In genomic region chr14:104594851-104595250, GRCm38 (mm10) we compare ENCODE assay signal across 30 mouse cellular contexts.
"Had no signal": no experiment of that assay in that cellular context is flagged by ENCODE, and none has a peak within 500 bp of the region (broad histone marks: within the 10 kb centered on the region; RNA-seq: fewer than 3 reads in every experiment).

No protein-coding gene starts in this region.

- DNase-seq: left cerebral cortex, postnatal 4 days; liver; liver, embryonic 13.5 days; liver, postnatal 0 days; lung, adult 18-20 months; lung, adult 2 months; lung, embryonic 14.5 days; lung, postnatal 10 days; lung, postnatal 14 days; lung, postnatal 36 days; lung, postnatal 4 days; midbrain, embryonic 14.5 days had no signal

- H3K27me3 ChIP-seq: limb, embryonic 12.5 days; limb, embryonic 13.5 days; limb, embryonic 15.5 days; liver, embryonic 12.5 days; liver, embryonic 13.5 days; liver, embryonic 15.5 days; lung, embryonic 15.5 days; megakaryocyte, embryonic 14.5 days; midbrain, embryonic 12.5 days; midbrain, embryonic 13.5 days; midbrain, embryonic 15.5 days; neural tube, embryonic 12.5 days had no signal

- ATAC-seq: liver, embryonic 12.5 days; liver, postnatal 0 days; lung, postnatal 0 days; midbrain, embryonic 13.5 days; midbrain, embryonic 15.5 days; midbrain, embryonic 16.5 days had no signal

- H3K9ac ChIP-seq: limb, embryonic 12.5 days; limb, embryonic 13.5 days; limb, embryonic 15.5 days; liver, embryonic 12.5 days; liver, embryonic 13.5 days; liver, embryonic 14.5 days; liver, embryonic 15.5 days; liver, postnatal 0 days; lung, embryonic 14.5 days; lung, embryonic 15.5 days; midbrain, embryonic 12.5 days; midbrain, embryonic 13.5 days; midbrain, embryonic 15.5 days; neural tube, embryonic 12.5 days had no signal

- H3K9me3 ChIP-seq: limb, embryonic 10.5 days; limb, embryonic 12.5 days; limb, embryonic 13.5 days; limb, embryonic 15.5 days; liver, embryonic 12.5 days; liver, embryonic 15.5 days; lung, embryonic 15.5 days; midbrain, embryonic 10.5 days; midbrain, embryonic 12.5 days; midbrain, embryonic 13.5 days; midbrain, embryonic 15.5 days; neural tube, embryonic 12.5 days had no signal

- H3K36me3 ChIP-seq: limb, embryonic 10.5 days; limb, embryonic 12.5 days; limb, embryonic 13.5 days; limb, embryonic 15.5 days; liver, embryonic 12.5 days; liver, embryonic 13.5 days; liver, embryonic 15.5 days; lung, embryonic 15.5 days; midbrain, embryonic 10.5 days; midbrain, embryonic 12.5 days; midbrain, embryonic 13.5 days; midbrain, embryonic 15.5 days; neural tube, embryonic 12.5 days had no signal

- H3K4me3 ChIP-seq: limb, embryonic 10.5 days; limb, embryonic 12.5 days; limb, embryonic 13.5 days; limb, embryonic 15.5 days; liver, embryonic 12.5 days; liver, embryonic 13.5 days; liver, embryonic 15.5 days; lung, embryonic 15.5 days; megakaryocyte, embryonic 14.5 days; midbrain, embryonic 10.5 days; midbrain, embryonic 12.5 days; midbrain, embryonic 13.5 days; midbrain, embryonic 15.5 days; myocyte; neural tube, embryonic 12.5 days had no signal

- H3K27ac ChIP-seq: limb, embryonic 10.5 days; limb, embryonic 12.5 days; limb, embryonic 13.5 days; limb, embryonic 15.5 days; liver, embryonic 12.5 days; liver, embryonic 13.5 days; liver, embryonic 14.5 days; liver, embryonic 15.5 days; lung, embryonic 15.5 days; macrophage; midbrain, embryonic 10.5 days; midbrain, embryonic 12.5 days; midbrain, embryonic 13.5 days; midbrain, embryonic 15.5 days; neural tube, embryonic 12.5 days had no signal

- H3K4me1 ChIP-seq: limb, embryonic 10.5 days; limb, embryonic 12.5 days; limb, embryonic 13.5 days; limb, embryonic 15.5 days; liver, embryonic 12.5 days; liver, embryonic 13.5 days; liver, embryonic 15.5 days; lung, embryonic 15.5 days; megakaryocyte, embryonic 14.5 days; midbrain, embryonic 10.5 days; midbrain, embryonic 12.5 days; midbrain, embryonic 13.5 days; midbrain, embryonic 15.5 days; neural tube, embryonic 12.5 days had no signal
